8 mouse cellular contexts compared by ENCODE assay signal in genomic region chr2:75584975-75585374, GRCm38 (mm10).
DNase-seq lines count a peak whose midpoint lies in the region; ATAC-seq and TF ChIP-seq lines count a peak whose summit lies in the region.

No protein-coding gene starts in this region.

- DNase-seq in Patski (ENCODE audit: low read depth, low spot score), result peak; percentile 24
- peak; percentile 88 for DNase-seq in embryo, embryonic 10.5 days (ENCODE audit: low spot score)
- DNase-seq in gastrocnemius, postnatal 36 days, result peak; percentile 45 to 71
- peak; percentile 84 for DNase-seq in intestine, embryonic 14.5 days (ENCODE audit: low spot score)
- no peak for DNase-seq in cerebellum, adult 18-20 months

- peak overlapping the region; percentile 12 for H3K4me3 ChIP-seq in intestine, embryonic 14.5 days (ENCODE audit: low read depth, low read length)
- H3K4me3 ChIP-seq in limb, embryonic 13.5 days, result peak overlapping the region; percentile 36
- peak overlapping the region; percentile 23 for H3K4me3 ChIP-seq in midbrain, embryonic 13.5 days (replicated peaks)
- peak overlapping the region; percentile 50 for H3K4me3 ChIP-seq in small intestine, adult 2 months (ENCODE audit: low read depth, low read length)

- WGBS in intestine, embryonic 14.5 days, result under 1% methylated on average over 16 of the region's 16 CpGs
- WGBS in limb, embryonic 13.5 days, result under 1% methylated on average over 16 of the region's 16 CpGs
- 3% methylated on average over 16 of the region's 16 CpGs for WGBS in midbrain, embryonic 13.5 days
- under 1% methylated on average over 16 of the region's 16 CpGs for WGBS in small intestine, adult 2 months

- H3K9ac ChIP-seq in intestine, embryonic 14.5 days (ENCODE audit: low read length), result peak overlapping the region; percentile 1; the same call in 1 of the 2 replicates
- H3K9ac ChIP-seq in limb, embryonic 13.5 days, result no peak overlapping the region
- H3K9ac ChIP-seq in midbrain, embryonic 13.5 days (replicated peaks), result peak overlapping the region; percentile 47; the same call in 1 of the 2 replicates

- no peak for TF ChIP-seq CTCF in Patski (IDR thresholded peaks at IDR 0.05)
- TF ChIP-seq CTCF in small intestine, adult 2 months (IDR thresholded peaks at IDR 0.05; ENCODE audit: extremely low read depth, insufficient read length, insufficient replicate concordance, low read depth, low read length), result no peak

- TF ChIP-seq POLR2A in small intestine, adult 2 months (IDR thresholded peaks at IDR 0.05; ENCODE audit: low read depth, low read length), result 0 out of 2 replicates have a peak, but pooled peaks have one; percentile 18

- intact Hi-C loops in gastrocnemius, postnatal 36 days (cut with DNase I), result loop anchor here (5.0 to 10.0 kb wide), 3 partner anchors 270 to 878 kb away; no protein-coding TSS in a partner anchor

- no peak overlapping the region for H3K27ac ChIP-seq in intestine, embryonic 14.5 days (ENCODE audit: low read depth)
- no peak overlapping the region for H3K27ac ChIP-seq in limb, embryonic 13.5 days
- H3K27ac ChIP-seq in midbrain, embryonic 13.5 days, result no peak overlapping the region
- no peak overlapping the region for H3K27ac ChIP-seq in small intestine, adult 2 months (ENCODE audit: insufficient read depth, low read depth, low read length)

- CTCF ChIA-PET in Patski (lab: Charles Lee), result interaction anchor here (1.3 to 1.6 kb wide), 2 partner anchors 9 to 434 kb away, joined by 4 to 6 read pairs; no protein-coding TSS in a partner anchor

- in situ Hi-C loops in Patski (cut with MboI; ENCODE audit: low pct_unique_long_range_greater_than_20kb), result loop anchor here (5.0 to 25.0 kb wide), 3 partner anchors 433 to 883 kb away; partner anchors contain the start of gene Hoxd8

- peaks cover 5% of the 10 kb centered on the region; the same call in 1 of the 2 replicates for H3K4me1 ChIP-seq in intestine, embryonic 14.5 days (replicated peaks; ENCODE audit: control insufficient read depth, insufficient read depth, low read length)
- H3K4me1 ChIP-seq in limb, embryonic 13.5 days, result peaks cover 17% of the 10 kb centered on the region
- H3K4me1 ChIP-seq in midbrain, embryonic 13.5 days (replicated peaks), result peaks cover 15% of the 10 kb centered on the region
- H3K4me1 ChIP-seq in small intestine, adult 2 months (ENCODE audit: control insufficient read depth, insufficient read depth, insufficient read length, low read length), result no peaks in the 10 kb centered on the region

- H3K4me2 ChIP-seq in intestine, embryonic 14.5 days (ENCODE audit: low read length), result peak overlapping the region; percentile 47
- H3K4me2 ChIP-seq in limb, embryonic 13.5 days (replicated peaks), result peak overlapping the region; percentile 65
- peak overlapping the region; percentile 56 for H3K4me2 ChIP-seq in midbrain, embryonic 13.5 days (replicated peaks)

- POLR2A ChIA-PET in Patski (lab: Charles Lee), result no interaction called here

- no peaks in the 10 kb centered on the region for H3K9me3 ChIP-seq in intestine, embryonic 14.5 days (ENCODE audit: control insufficient read depth, low read length)
- H3K9me3 ChIP-seq in limb, embryonic 13.5 days, result no peaks in the 10 kb centered on the region
- no peaks in the 10 kb centered on the region for H3K9me3 ChIP-seq in midbrain, embryonic 13.5 days

- no peak for ATAC-seq in Patski
- peak; percentile 72; the same call in 1 of the 2 replicates for ATAC-seq in intestine, embryonic 14.5 days (replicated peaks; ENCODE audit: low FRiP score, low TSS enrichment, low read depth)
- ATAC-seq in limb, embryonic 13.5 days (ENCODE audit: low FRiP score, low read depth), result 0 out of 2 replicates have a peak, but pooled peaks have one; percentile 36
- 0 out of 2 replicates have a peak, but pooled peaks have one; percentile 45 for ATAC-seq in midbrain, embryonic 13.5 days

- H3K27me3 ChIP-seq in Patski, result peaks cover 43% of the 10 kb centered on the region
- H3K27me3 ChIP-seq in intestine, embryonic 14.5 days (replicated peaks; ENCODE audit: control insufficient read depth, insufficient read depth, low read length), result peaks cover 11% of the 10 kb centered on the region
- H3K27me3 ChIP-seq in limb, embryonic 13.5 days, result peaks cover 38% of the 10 kb centered on the region
- H3K27me3 ChIP-seq in midbrain, embryonic 13.5 days, result peaks cover 9% of the 10 kb centered on the region; the same call in 1 of the 2 replicates
- peaks cover 8% of the 10 kb centered on the region; the same call in 1 of the 2 replicates for H3K27me3 ChIP-seq in small intestine, adult 2 months (ENCODE audit: control insufficient read depth, insufficient read depth, low read length)

- H3K36me3 ChIP-seq in intestine, embryonic 14.5 days (ENCODE audit: control insufficient read depth, insufficient read depth, low read length), result no peaks in the 10 kb centered on the region
- H3K36me3 ChIP-seq in limb, embryonic 13.5 days, result no peaks in the 10 kb centered on the region
- H3K36me3 ChIP-seq in midbrain, embryonic 13.5 days, result no peaks in the 10 kb centered on the region
- no peaks in the 10 kb centered on the region for H3K36me3 ChIP-seq in small intestine, adult 2 months (ENCODE audit: control insufficient read depth, insufficient read depth, low read length)

Comparison
In these comparisons a context has a peak if more than half of its experiments do, and no peak if none do; other contexts are left out.
1. DNase-seq: peak in Patski (single experiment), embryo, embryonic 10.5 days (single experiment), gastrocnemius, postnatal 36 days (2 of 2) and intestine, embryonic 14.5 days (single experiment); none in cerebellum, adult 18-20 months (0 of 2).
2. Peak in every context shown above with its lines, with median percentiles within 50 percentile points of each other: H3K4me2 ChIP-seq and H3K4me3 ChIP-seq.